Mouse (Mus musculus): ENCODE data around the gene Atp1b2.

DNA sequence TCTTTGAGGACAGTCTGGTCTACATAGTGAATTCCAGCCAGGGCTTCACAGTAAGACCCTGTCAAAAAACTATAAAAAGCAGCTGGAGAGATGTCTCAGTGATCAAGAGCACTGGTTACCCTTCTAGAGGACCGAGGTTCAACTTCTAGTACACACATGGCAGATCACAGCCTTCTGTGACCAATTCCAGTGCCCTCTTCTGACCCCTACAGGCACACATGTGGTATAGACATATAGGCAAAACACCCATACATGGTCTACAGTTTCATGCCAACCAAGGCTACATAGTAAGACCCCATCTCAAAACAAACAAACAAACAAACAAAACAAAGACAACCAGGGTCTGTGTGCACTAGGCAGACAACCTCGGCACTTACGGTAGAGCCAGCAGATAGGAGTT lies 30.5 kb downstream of the Atp1b2 start:
- TF ChIP-seq POLR2A (IDR thresholded peaks at IDR 0.05; ENCODE audit: control insufficient read depth, low read depth, low read length) (no peak), CTCF (IDR thresholded peaks at IDR 0.05; ENCODE audit: control insufficient read depth, insufficient read depth, insufficient replicate concordance, low read depth, low read length) (no peak)

Measured in testis, adult 2 months (tissue).